Mouse (Mus musculus): ENCODE results near the gene Coro2b. TPM values are rescaled to one million over a fixed set of nuclear protein-coding genes. Genes with fewer than 3 reads are reported as not detected.

The Coro2b gene
- polyA plus RNA-seq, 1 experiment from 2014 or later, result 34.7 TPM

GRCm38 (mm10) chr9:62371745-62372555 is 164.9 kb downstream of the Coro2b start:
- Histone ChIP-seq H3K4me1 (replicated peaks) (peaks cover 47% of the 10 kb centered on the region), H3K27me3 (no peaks in the 10 kb centered on the region), H3K4me2 (replicated peaks) (no peak overlapping the region), H3K36me3 (peaks cover 51% of the 10 kb centered on the region), H3K9me3 (no peaks in the 10 kb centered on the region), H3K4me3 (replicated peaks) (no peak overlapping the region), H3K9ac (replicated peaks) (no peak overlapping the region), H3K27ac (no peak overlapping the region)
- no peak for ATAC-seq
- 82% methylated on average over 16 of the region's 16 CpGs for WGBS

GRCm38 (mm10) chr9:62370648-62371280 is 166.1 kb downstream of the Coro2b start:
- 76% methylated on average over 6 of the region's 6 CpGs for WGBS
- H3K4me2 ChIP-seq (replicated peaks), result no peak overlapping the region
- H3K36me3 ChIP-seq, result peaks cover 39% of the 10 kb centered on the region
- H3K9ac ChIP-seq (replicated peaks), result no peak overlapping the region
- no peak for ATAC-seq
- no peak overlapping the region for H3K4me3 ChIP-seq (replicated peaks)
- H3K27me3 ChIP-seq, result no peaks in the 10 kb centered on the region
- H3K4me1 ChIP-seq (replicated peaks), result peaks cover 59% of the 10 kb centered on the region
- H3K27ac ChIP-seq, result no peak overlapping the region
- H3K9me3 ChIP-seq, result no peaks in the 10 kb centered on the region

GRCm38 (mm10) chr9:62370186-62370585 is 166.7 kb downstream of the Coro2b start:
- ATAC-seq, result no peak
- H3K4me1 ChIP-seq (replicated peaks), result peaks cover 65% of the 10 kb centered on the region
- WGBS, result 76% methylated on average over 9 of the region's 9 CpGs
- H3K4me3 ChIP-seq (replicated peaks), result no peak overlapping the region
- no peaks in the 10 kb centered on the region for H3K27me3 ChIP-seq
- no peaks in the 10 kb centered on the region for H3K9me3 ChIP-seq
- H3K27ac ChIP-seq, result no peak overlapping the region
- peaks cover 33% of the 10 kb centered on the region for H3K36me3 ChIP-seq
- H3K4me2 ChIP-seq (replicated peaks), result no peak overlapping the region
- H3K9ac ChIP-seq (replicated peaks), result no peak overlapping the region

Other genes starting within 250 kb of the Coro2b start
- gene Anp32a, start 195.8 kb downstream of the Coro2b start, polyA plus RNA-seq (2015; fragmentation: Nextera tagmentation; extraction: Ambion mirVana), result 149 and 175 TPM in 2 replicates
- 1.4 and 1.7 TPM in 2 replicates for gene Itga11, start 140.8 kb upstream of the Coro2b start, polyA plus RNA-seq (2015; fragmentation: Nextera tagmentation; extraction: Ambion mirVana)

Measured in midbrain, embryonic 13.5 days (tissue).